Mouse (Mus musculus) urinary bladder, postnatal 4 days (tissue): ENCODE results near the gene Dnajc6.

Experiments used
- DNase-seq, 2 experiments: peaks; one replicate each; pipeline ENCODE4 v3.0.0; 2021 to 2022; ENCODE audit warnings: low spot score in 2 of 2

The Dnajc6 gene

DNA sequence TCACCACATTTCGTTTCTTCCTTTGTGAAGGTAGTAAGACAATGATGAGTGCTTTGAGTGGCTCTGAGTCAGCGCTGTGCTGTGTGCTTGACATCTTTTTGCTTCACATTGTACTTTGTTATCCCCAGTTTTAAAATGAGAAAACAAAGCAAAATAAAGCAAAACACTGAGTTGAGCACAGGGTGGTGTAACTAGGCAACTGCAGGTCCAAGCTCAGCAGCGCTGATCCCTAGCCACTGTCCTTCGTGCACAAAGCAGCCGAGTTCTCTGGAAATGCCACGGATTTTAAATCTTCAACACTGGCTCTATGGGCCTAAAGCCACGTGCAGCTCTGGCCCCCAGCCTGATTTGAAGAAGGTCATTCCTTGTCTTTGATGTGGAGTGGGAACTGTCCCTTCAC lies 72.6 kb downstream of the Dnajc6 start:
- DNase-seq = no peak

DNA sequence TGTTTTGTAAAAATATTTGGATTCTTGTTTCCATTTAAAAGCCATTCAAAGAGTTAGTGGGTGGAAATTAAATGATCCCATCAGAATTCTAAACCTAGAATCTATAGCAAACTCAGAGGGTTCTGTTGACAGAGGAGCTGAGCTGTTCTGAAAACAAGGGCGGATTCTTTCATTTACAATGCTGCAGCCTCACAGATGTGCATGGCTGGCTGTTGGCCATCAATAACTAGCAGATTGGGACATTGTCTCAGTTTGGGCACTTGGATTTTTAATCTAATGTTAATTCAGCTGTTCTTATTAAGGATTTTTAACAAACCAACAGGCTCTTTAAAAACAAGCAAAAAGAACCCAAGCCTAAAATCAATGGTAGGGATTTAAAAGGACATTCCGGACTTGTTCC lies 75.7 kb downstream of the Dnajc6 start:
- DNase-seq = no peak

DNA sequence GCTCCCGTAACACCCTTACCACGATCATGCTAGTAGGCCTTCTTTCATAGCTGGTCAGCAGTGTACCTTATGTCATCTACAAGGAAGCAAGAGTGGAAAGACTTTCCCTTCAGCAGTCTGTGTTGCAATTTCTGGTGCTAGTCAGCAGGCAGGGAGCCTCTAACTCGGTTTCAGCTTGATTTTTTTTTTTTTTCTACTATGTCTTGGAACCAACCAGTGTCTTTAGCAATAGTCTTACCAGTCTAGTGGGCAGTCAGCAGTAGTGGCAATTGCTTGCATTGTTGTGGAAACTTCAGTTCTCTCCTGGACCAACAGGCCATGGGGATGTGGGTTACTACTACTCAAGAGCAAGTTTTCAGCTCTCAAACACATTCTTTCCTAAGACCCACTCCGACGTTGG lies 78.9 kb downstream of the Dnajc6 start:
- no peak for DNase-seq

DNA sequence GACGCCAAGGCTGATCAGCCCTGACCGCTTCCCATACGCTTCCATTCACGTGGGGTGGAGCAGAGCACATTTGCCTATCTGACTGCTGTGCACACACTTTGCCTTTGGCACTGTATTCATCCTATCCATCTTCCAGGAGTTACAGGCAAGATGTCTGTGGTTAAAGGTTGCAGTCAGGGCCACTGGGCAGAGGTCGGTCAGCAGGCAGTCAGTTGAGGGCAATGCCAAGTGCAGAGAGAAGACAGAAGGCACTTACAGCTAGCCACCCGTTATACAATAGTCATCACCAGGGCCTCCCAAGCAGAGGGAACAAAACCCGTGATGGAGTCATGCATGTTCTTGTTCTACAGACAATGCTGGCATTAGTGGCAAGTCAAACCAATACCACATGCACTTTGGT lies 82.3 kb downstream of the Dnajc6 start:
- DNase-seq = no peak

DNA sequence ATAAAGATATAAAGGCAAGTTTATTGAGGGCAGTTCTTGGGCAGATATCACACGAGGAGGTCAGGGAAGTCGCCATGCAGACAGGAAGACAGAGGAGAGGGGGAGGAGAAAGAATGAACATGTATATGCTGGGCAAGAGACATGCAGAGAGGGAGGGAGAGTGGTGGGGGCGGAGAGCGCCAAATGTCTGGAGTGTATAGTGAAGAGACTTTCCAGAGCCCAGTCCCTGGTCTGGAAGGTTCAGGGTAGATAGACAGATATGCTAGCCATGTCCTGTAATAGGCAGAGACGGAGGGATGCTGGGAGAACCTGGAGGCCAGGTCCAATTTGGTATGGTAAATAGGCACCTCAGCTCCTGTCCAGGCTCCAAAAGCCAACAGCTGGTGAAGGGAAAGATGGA lies 83.1 kb downstream of the Dnajc6 start:
- no peak for DNase-seq

DNA sequence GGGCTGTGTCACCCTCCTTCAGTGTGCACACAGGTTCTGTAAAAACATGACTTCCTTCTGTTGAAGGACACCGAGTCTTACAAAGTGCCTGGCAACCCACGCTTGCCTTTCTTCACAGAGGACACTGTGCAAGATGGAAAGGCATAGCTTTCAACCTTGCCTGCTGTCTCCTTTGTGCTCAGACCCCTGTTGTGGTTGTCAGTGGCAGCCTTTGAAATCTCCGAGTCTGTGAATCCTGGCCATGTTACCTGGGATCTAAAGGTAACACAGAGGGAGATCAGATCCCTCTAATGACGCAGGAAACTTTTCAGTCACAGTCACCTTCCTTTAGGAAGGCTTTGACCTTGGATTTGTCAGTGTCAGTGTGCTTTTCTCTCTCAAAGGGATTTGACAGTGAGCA lies 84.7 kb downstream of the Dnajc6 start:
- no peak for DNase-seq

DNA sequence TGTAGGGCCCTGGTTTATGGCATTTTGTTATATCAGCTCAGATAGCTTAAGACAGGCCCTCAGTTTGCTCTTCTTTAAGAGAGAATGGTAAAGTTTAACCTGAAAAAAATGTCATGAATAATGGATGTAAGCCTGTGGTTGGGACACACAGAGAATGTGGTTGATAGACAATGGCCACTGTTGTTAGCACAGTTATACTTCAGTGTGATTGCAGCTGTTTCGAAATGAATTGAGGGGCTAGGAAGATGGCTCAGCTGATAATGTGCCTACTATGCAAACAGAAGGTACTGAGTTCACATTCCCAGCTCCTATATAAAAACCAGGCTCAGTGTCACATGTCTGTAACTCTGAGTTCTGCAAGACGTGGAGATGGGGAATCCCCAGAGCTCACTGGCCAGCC lies 86.4 kb downstream of the Dnajc6 start:
- no peak for DNase-seq

DNA sequence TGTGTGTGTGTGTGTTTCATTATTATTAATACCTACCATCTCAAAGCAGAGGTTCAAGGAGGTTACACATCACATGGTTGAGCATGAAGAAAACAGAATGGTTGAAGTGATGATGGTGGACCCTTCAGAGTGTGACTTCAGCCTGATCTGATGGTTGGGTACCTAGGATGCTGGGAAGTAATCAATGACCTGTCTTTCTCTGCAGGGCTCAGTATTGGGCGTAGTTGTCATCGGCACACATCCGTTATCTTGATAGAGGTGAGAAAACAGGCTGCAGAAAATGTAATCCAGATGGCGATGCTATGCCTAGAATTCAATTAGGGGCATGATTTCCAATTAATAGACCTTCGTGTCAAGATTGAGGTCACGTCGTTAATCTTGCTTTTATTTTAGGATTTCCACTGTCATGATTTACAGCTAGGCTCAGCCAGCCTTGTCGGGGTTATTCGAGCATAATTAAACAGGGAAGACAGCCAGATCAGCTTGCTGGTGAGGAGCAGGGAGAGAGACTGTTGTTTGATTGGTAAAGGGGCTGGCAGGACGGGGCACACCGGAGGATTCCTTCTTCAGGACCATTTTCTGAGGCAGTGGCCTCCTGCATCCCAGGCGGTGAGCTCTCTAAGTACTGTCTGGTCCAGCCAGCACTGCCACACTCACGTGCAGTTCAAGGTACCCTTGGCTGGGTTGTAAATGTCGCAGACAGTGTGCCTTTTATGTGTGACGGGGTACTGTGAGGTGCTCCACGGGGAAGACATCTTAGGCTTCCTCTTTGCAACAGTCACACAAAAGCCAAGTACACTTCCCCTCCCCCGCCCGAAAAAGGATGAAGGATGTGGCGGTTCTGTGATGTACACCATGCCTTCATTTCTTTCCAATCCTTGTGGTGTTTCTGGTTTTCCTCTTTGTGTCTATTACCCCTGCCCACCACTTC lies 88.3 kb downstream of the Dnajc6 start:
- no peak for DNase-seq

DNA sequence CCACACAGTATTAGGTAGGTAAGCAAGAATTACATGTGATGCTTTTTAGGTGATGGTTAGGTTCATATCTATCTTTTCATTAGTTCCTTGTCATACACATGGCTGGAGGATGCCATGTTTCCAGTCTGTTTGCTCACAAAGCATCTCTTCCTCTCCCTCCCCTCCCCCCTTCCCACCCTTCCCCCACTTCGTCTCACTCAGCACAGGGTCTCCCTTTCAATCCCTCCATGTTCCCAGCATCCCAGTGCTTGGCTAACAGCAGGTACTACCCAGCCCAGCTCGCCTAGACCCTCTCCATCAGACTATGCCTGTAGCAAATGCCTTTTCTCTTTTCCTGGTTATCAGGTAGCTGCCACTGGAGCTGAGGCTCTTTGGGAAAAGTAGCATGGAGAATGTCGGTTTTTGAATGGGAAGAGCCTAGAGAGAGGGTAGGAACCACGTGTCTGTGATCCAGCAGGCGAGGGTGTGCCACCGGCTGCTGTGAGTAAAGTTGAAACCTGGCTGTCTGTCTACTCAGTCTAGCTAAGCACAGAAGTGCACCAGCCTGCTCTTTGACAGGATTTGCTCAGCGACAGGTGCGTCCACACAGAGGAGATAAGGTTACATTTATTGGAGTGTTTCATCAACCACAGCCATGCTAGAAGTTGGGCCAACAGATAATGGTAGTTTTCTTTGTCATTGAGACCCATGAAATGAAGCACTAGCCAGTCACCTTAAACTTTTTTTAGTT lies 89.2 kb downstream of the Dnajc6 start:
- no peak for DNase-seq

DNA sequence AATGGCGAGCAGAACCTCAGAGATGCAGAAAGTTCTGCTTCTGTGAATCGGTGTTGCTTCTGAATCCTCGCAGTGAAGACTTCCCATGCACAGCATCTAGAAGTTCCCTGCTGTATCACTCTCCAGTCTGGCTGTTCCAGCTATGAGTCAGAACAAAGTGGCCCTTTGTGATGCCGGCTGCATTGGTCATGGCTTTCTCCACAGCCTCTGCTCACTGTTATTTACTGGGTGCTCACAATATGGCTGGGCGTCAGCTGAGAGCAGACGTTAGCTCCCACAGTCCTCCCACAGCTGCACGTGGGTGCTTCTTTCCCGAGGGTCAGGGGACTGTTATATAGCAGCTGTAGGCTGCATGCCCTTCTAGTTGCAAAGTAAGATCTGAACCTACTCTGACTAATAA lies 92.5 kb downstream of the Dnajc6 start:
- DNase-seq = no peak

DNA sequence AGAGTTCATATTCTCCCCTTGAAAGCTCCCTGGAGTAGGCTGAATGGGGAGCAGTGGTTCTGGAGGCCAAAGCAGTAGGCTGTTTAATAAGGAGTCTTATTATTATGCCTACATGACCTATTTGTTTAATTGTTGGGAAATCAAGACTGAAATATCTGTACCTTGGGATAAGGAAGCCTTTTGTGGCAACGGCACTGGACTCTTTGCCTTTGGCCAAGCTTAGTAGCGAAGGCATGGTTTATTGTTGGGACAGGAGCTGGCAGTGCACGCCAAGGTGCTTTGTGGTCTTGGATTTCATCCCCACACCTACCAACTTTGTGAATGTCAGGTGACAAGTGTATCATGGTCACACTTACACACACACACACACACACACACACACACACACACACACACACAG lies 93.3 kb downstream of the Dnajc6 start:
- DNase-seq = no peak

DNA sequence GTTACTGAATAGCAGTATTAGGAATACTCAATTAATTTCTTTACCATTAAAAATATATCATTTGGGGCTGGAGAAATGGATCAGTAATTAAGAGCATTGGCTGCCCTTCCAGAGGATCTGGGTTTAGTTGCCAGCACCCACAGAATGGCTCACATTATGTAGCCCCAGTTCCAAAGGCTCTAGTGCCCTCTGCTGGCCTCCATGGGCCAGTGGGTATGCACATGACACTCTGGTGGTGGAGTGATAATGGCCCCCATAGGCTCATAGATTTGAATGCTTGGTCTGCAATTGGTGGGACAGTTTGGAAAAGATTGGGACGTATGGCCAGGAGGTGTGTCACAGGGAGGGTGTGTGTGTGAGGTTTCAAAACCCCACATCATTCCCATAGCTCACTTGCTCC lies 95.0 kb downstream of the Dnajc6 start:
- DNase-seq = no peak

DNA sequence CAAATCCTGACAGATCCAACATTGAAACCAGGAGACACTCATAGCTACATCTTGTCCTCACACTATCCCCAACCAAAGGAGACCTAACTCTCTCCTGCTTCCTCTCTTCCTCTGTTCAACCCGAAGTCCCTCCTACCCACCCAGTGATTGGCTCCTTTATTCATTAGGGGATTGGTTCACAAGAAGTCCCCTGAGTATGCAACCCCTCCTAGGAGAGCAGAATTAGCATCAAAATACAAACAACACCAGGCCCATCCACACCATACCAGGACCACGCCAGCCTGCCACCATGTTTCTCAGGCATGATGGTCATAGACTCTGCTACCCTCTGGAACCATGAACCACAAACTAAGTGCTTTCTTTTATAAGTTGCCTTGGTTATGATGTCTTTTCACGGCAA lies 96.0 kb downstream of the Dnajc6 start:
- no peak for DNase-seq

DNA sequence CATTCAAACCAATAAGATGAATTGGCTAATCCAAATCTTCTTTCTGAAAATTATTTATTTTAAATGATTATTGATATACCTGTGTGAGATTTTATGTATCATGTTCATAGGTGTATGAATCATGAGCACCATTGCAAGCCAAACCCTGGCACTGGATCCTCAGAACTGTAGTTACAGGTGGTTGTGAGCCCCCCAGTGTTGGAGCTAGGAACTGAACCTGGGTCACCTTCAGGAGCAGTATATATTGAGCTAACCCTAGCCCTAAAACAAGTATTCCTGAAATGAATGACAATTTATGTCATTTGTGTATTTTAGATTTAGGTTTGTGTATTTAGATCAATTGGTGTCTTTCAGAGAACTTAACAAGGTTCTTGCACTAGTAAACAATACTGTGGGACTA lies 105.3 kb downstream of the Dnajc6 start:
- DNase-seq = no peak

DNA sequence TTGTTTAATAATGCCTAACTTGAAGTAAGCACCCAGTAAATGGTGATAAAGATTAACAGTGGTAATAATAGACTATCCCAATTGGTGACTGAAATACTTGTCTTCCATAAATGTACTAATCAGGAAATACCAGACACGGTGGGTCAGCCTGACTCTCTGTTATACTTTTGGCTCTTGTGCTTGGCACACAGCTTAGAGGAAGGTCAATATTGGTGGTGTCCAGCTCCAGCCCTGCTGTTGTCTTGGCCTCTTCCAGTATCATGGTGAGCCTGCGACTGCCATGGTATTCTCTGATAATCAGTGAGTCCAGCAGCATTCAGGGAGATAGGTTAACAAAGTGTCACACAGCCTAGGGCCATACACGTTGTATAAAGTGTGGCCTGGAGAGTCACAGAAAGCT lies 107.2 kb downstream of the Dnajc6 start:
- no peak for DNase-seq

DNA sequence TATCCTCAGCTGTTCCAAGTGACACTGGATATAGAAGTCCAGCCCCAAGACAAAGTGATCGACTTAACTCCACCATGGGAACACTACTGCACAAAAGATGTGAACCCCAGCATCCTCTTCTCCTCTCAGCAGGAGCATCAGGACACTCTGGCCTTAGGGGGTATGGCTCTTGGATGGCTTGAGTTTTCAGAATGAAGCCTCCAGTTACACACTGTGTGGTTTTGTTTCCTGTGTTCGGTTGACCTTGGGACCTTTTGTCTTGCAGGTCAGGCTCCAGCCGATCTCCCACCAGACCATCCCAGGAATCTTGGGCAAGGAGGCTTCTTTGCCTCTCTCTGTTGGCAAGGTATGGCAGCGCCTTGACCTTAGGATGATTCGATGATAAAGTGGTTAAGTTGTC lies 120.1 kb downstream of the Dnajc6 start:
- no peak for DNase-seq

DNA sequence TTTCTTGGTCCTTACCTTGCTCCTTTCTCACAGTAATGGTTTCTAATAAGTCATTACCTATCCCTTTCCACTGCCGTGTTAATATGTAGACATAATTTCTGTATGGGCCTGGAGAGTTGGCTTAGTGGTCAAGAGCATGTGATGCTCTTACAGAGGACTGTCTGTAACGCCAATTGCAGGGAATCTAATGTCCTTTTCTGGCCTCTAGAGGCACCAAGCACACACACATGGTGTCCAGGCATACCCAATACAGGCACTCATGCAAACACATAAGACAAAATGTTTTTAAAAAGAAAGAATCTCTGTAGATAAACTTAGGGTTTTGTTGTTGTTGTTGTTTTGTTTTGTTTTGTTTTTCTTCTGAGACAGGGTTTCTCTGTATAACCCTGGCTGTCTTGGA lies 121.3 kb downstream of the Dnajc6 start:
- DNase-seq = no peak

DNA sequence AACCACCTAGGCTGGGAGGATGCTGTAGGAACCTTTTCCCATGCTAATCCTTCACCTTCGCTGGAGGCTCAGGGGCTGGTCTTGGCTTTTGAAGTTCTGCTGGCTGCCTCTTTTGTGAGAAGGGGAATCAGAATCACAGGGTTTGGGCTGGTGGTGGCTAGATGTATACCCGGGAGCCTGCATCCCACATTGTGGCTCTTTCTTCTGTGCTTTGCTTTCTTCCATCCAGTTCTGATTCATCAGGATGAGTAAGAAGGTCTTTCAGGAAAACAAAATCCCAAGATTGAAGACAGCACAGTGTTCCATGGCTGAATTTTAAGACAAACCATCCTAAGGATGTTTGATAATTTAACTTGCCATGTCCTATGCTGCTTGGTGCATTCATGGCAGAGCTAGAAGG lies 123.8 kb downstream of the Dnajc6 start:
- no peak for DNase-seq

DNA sequence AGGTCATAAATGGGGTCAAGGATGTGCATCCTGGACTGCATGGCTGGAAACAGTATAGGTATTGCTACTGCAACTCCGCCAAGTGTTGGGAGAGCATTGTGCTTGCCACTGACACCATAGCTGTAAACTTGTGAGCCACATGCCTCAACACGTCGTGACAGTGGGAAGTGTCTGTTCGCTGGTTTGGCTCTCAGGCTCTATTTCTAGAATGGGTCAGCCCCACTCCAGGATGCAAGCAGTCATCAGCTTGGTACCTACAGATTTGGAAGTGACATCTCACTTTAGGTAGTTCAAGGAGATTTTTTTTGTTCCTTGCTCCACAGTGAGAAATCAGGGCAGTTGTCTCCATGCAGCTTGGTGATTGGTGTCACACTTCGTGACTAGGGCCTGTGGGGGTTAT lies 124.8 kb downstream of the Dnajc6 start:
- no peak for DNase-seq

DNA sequence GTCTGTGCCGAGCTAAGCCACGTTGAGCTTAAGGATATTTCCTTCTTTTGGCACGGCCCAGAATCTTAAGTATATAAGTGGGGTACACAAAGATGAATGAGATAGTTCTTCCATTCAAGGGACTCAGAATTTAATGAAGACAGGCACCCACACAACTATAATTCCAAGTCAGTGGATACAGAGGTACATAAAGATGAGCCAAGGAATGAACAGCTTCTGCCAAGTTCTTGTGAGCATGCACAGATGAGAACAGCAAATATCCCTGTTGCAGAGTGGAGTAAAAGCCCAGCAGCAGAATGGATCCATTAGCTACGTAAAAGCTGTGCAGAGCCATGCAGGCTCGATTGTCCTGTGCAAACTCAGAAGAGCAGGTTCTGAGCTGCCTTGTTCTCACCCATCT lies 128.8 kb downstream of the Dnajc6 start:
- DNase-seq = no peak

DNA sequence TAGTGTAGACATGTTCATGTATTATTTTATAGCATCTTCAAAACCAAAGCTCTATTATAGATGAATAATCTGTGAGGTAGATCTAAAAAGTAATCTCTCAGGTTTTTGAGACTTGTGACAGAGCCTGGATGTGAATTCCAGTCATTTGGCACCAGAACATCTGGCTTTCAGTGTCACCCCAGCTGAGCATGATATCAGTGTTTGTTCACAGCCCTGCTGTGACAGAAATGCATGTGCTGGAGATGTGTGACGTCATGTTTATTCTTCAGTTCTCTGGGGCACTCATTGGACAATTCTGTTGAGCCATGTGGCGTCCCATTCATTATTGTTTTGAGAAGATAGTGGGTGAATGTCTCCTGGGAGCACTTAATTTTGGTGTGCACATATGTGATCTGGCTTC lies 139.1 kb downstream of the Dnajc6 start:
- no peak for DNase-seq

DNA sequence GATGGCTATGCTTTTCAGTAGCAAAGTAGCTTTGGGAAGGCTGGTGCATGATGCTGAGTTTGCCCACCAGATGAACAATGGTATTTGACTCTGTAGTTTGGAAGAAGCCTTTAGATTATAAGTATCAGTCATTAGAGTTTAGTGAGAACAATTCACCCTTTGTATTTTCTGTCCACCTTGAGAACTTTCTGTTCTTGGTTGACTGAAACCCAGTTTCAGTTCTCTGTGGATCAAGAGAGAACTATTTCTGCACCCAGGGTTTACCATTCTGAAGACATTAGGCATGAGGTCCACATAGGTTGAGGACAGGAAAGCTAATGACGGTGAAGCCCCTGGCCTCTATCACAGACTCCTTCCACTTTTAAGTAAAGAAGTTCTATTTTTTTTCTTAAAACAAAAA lies 141.0 kb downstream of the Dnajc6 start:
- DNase-seq = no peak

DNA sequence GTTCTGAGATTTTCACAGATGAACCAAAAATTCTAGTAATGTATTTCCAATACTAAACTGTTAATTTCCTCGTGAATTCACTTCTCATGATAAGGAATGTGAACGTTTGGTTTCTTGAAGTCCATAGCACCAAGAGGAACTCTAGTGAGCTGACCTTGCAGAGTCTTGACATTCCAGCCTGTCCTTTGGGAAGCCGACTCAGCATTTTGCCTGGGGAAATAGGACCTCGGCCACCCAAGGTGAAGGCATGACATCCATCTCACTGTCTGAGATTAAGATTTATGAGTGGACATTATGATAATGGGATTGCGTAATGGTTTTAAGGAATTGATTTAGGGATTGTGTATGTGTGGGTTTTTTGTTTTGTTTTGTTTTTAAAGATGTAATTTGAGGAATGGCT lies 144.2 kb downstream of the Dnajc6 start:
- no peak for DNase-seq
